Mouse (Mus musculus) 3134 (cell line): ENCODE measurements around the gene Cnfn.
"Not testable (repeated sequence)": the region's sequence is repeated elsewhere in the genome, so short reads cannot be mapped to it uniquely, and the experiment has no call there.

Source experiments
- DNase-seq: peaks from one replicate; pipeline ENCODE4 v3.0.0-alpha.2; 2011; ENCODE audit warnings: low spot score; ENCODE audit not compliant: insufficient read length; ENCODE audit errors: extremely low read depth

Gene Cnfn

GRCm38 (mm10) chr7:25367632-25368293 is 1.8 kb downstream of the Cnfn start:
- DNase-seq, result no peak

GRCm38 (mm10) chr7:25365937-25366625 is 3.4 kb downstream of the Cnfn start:
- peak; percentile 65 for DNase-seq

GRCm38 (mm10) chr7:25363632-25364031 is 5.9 kb downstream of the Cnfn start:
- no peak for DNase-seq

GRCm38 (mm10) chr7:25363151-25363550 is 6.4 kb downstream of the Cnfn start:
- peak; percentile 41 for DNase-seq

GRCm38 (mm10) chr7:25358721-25359206 is 10.8 kb downstream of the Cnfn start:
- no peak for DNase-seq

- no peak for DNase-seq
Measured at GRCm38 (mm10) chr7:25348861-25349260, 20.7 kb downstream of the Cnfn start.

- no peak for DNase-seq
Measured at GRCm38 (mm10) chr7:25341000-25341784, 28.3 kb downstream of the Cnfn start.

- no peak for DNase-seq
Measured at GRCm38 (mm10) chr7:25339329-25339728, 30.2 kb downstream of the Cnfn start.

GRCm38 (mm10) chr7:25334472-25334871 is 35.1 kb downstream of the Cnfn start:
- no peak for DNase-seq

GRCm38 (mm10) chr7:25333596-25334307 is 35.8 kb downstream of the Cnfn start:
- DNase-seq, result peak; percentile 49

- no peak for DNase-seq
Measured at GRCm38 (mm10) chr7:25326233-25326632, 43.3 kb downstream of the Cnfn start.

GRCm38 (mm10) chr7:25325431-25325830 is 44.1 kb downstream of the Cnfn start:
- not testable (repeated sequence) for DNase-seq

GRCm38 (mm10) chr7:25323219-25323618 is 46.3 kb downstream of the Cnfn start:
- no peak for DNase-seq

- DNase-seq, result no peak
Measured at GRCm38 (mm10) chr7:25322058-25322484, 47.5 kb downstream of the Cnfn start.
